Mouse (Mus musculus): Measurements from ENCODE around the gene Cdc42se2. TPM values are rescaled to one million over a fixed set of nuclear protein-coding genes. Genes with fewer than 3 reads are reported as not detected.
A peak's percentile ranks its signal among the peaks of the same experiment; 100 is the strongest.

Gene Cdc42se2
- total RNA-seq, 2 experiments from 2014 or later, result 15.6 to 18.8 TPM

DNA sequence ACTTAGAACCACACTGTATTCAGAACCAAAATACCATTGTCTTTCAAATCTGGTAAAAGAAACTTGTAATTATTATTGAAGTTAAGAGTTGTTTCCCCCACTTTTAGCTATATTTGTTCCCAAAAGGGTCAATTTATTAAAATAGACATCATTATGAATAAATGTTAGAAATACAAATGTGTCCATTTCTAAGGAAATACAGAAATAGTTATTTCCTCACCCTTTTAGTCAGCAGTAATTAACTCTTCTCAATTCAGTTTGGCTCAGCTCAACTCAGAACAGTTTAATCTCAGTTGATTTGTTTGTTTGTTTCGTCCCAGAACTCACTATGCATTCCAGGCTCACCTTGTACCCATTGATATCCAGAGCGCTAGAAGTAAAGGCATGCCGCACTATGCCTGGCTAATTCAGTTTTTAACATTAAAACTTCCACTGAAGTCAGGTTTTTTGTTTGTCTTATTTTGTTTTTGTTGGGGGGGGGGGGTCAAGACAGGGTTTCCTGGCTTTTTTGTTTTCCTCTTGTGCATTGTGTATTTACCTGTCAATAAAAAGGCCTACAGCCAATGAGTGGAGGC, 19.3 kb downstream of the Cdc42se2 start:
- no peak for DNase-seq
- intact Hi-C loops (cut with DNase I; ENCODE audit: low total_unique reads), result no loop called here

DNA sequence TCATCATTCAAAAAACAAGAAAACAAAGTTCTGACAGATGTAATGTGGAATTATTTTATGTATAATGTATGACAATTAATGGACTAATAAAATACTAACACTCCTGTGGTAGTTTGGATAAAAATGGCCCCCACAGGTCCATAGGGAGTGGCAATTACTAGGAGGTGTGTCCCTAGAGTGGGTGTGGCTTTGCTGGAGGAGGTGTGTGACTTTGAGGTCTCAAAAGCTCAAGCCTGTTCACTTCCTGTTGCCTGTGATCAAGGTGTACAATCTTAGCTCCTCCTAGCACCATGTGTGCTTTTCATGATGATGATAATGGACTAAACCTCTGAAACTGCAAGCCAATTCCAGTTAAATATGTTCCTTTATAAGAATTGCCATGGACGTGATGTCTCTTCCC, 22.7 kb downstream of the Cdc42se2 start:
- DNase-seq, result no peak
- intact Hi-C loops (cut with DNase I; ENCODE audit: low total_unique reads), result no loop called here

DNA sequence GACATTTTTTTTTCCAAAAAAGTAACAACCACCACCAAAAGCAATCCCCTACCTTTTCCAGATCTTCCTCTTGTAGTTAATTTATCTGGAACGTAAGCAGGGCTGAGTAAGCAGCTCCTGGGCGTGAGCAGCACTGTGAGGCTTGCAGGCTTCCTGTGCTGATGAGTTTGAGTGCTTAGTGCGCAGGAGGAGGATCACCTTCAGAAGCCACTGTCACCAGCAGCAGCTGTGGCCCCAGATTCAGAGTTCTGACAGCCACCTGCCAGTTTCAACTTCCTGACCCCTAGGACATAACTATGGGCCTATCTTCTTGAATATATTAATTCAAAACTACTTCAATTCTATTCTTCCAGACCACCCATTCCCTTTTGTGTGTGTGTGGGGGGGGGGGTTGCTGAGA, 23.4 kb downstream of the Cdc42se2 start:
- DNase-seq, result no peak
- intact Hi-C loops (cut with DNase I; ENCODE audit: low total_unique reads), result no loop called here

DNA sequence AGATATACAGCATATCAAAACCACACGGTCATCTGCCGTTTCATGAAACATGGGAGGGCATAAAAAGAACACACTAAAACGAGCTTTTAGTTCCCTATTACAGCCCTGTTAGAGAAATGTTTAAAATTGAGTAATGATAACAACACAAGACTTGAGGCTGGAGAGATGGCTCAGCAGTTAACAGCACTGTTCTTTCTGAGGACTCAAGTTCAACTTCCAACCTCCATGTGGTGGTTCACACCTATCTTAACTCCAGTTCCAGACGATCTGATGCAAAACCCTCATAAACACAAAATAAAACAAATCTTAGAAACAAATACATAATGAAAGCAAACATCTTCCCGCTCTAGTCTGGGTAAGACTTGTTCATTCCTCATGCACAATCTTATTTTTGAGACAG, 24.7 kb downstream of the Cdc42se2 start:
- DNase-seq, result no peak
- intact Hi-C loops (cut with DNase I; ENCODE audit: low total_unique reads), result no loop called here

DNA sequence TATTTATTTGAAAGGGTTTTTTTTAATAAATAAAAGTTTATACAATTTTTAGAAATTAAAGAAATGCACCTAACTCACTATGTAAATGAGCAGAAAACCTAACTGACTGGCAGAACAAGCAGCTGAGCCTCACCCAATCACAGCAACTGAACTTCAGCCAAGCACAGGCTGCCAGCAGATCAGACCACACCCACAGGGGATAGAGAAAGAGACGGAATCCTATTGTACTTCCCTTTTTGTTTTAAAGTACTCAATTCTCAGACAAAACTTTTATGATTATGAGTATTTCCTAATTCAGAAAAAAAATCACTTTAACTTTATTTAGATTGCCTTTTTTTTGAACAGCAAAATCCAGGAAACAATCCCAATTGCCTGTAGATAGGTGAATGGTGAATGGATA, 29.5 kb downstream of the Cdc42se2 start:
- peak; percentile 25 for DNase-seq
- intact Hi-C loops (cut with DNase I; ENCODE audit: low total_unique reads), result no loop called here

DNA sequence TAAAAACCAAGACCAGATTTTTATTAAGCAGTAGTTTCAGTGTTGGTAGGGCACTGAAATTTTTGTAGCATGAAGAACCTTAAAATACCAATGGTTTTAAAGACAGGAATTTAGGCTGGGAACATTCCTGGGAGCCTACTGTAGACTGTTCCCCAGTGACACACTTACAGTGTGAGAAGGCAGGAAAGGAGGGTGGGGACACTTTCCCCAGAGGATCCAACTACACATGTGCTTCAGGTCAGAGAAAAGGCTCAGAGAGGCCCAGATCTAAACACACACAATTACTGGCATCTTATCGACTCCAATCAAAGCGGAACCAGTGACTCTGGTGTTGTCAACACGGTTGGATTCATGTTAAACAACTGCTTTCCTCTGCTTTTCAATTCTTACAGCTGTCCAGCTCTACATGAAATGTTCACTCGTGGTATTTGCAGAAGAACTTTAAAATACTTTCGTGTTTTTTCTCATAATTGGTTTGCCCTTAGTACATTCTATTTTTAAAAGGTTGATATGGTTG, 32.3 kb downstream of the Cdc42se2 start:
- no peak for DNase-seq
- intact Hi-C loops (cut with DNase I; ENCODE audit: low total_unique reads), result no loop called here

DNA sequence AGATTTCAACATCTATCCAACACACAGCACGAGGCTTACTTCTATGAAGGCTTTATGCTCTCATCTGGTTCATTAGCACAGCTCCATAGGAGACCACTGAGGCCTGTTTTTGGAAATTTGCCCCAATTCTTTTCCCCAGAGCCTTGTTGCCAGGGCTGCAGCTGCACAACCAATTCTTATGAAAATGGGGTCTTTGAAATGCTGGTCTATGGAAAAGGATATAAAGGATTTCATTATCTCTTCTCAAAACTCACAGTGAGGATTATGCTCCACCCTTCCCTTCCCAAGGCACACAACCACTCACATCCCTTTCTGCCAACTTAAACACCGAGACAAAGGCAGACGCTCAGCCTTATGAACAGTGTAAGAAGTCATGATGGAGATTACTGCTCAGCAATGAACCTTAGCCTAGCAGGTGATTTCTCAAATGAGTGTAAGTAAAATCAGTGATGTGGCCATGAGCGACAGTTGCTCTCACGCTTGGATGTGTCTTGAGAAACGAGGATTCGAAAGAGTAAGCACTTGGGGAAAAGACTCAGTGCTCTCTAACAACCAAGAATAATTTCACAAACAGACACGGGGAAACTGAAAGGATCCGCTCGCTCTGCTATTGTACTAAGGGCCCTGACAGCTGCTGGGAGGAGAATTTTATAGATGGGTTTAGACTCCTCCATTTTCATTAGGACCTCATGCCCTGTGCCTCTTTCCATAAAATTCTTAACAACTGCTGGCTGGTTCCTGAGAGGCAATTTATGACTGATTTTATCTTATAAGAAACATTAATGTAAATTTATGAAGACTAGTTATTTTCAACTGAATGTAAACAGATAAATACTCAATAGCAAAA, 33.0 kb downstream of the Cdc42se2 start:
- intact Hi-C loops (cut with DNase I; ENCODE audit: low total_unique reads), result no loop called here
- no peak for DNase-seq

DNA sequence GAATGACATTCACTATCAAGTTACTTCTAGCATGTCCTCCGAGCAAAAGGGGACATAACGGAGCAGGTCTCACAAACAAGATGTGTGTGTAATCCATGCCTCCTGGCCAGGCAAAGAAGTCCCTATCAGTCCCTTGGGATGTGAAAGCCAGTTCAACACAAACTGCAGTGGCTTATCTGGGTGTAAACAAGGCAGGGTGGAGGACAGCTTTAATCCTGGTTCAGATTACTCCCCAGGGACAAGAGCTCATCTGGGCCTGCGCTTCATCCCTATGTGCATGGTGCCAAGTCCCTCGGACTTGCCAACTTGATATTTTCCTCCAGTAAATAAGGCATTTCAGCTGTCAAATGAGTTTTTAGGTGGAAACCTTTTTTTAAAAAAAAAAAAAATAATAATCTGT, 36.0 kb downstream of the Cdc42se2 start:
- intact Hi-C loops (cut with DNase I; ENCODE audit: low total_unique reads), result no loop called here
- DNase-seq, result peak; percentile 17

DNA sequence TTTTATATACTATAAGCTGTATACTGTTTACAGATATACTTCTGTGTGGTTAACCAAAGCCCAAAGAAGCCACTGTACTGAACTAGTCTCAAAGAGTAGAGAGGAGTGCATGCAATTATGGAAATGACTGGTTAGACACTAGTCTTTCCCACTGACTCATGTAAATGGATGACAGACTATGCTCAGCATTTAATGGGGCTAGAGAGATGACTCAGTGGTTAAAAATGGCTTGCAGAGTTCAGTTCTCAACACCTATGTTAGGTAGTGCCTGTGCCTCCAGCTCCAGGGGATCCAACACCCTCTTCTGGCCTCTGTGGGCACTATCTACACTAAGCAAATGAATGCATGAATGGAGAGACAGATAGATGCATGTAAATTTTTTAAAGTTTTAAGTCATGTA, 38.6 kb downstream of the Cdc42se2 start:
- DNase-seq, result no peak
- intact Hi-C loops (cut with DNase I; ENCODE audit: low total_unique reads), result no loop called here

DNA sequence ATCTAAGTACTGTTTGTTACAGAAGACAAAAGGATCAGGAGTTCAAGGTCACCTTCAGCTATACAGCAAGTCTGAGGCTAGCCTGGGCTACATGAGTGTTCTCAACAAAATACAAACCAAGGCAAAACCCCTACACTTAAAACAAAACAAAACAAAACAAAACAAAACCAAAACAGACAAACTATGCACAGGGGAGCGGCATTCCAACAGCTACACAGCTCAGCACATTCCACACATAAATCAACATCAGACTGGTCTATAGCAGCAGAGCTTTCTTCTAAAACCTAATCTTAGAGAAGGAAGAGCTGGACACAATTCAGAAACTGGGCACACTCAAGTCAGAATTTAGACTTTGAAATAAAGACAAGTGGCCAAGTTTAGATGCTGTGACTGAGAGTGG, 43.2 kb downstream of the Cdc42se2 start:
- intact Hi-C loops (cut with DNase I; ENCODE audit: low total_unique reads), result no loop called here
- DNase-seq, result no peak

DNA sequence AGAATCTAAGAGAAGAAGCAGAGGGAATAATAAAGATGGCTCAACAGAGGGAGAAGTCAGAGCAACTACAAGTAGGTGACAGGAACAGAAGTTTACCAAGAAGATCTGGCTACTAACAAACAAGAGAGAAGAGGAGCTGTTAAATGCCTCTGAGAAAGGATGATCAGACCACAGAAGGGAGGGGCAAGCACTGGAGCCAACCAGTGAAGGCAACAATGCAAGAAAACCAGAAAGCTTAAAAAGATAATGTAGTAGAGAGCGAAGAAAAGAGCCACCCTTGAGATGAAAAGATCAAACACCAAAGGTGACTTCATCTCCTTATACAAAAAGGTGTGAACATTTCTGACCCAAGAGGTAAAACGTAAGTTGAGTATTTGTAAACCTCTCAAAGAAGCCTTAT, 46.1 kb downstream of the Cdc42se2 start:
- no peak for DNase-seq
- intact Hi-C loops (cut with DNase I; ENCODE audit: low total_unique reads), result no loop called here

DNA sequence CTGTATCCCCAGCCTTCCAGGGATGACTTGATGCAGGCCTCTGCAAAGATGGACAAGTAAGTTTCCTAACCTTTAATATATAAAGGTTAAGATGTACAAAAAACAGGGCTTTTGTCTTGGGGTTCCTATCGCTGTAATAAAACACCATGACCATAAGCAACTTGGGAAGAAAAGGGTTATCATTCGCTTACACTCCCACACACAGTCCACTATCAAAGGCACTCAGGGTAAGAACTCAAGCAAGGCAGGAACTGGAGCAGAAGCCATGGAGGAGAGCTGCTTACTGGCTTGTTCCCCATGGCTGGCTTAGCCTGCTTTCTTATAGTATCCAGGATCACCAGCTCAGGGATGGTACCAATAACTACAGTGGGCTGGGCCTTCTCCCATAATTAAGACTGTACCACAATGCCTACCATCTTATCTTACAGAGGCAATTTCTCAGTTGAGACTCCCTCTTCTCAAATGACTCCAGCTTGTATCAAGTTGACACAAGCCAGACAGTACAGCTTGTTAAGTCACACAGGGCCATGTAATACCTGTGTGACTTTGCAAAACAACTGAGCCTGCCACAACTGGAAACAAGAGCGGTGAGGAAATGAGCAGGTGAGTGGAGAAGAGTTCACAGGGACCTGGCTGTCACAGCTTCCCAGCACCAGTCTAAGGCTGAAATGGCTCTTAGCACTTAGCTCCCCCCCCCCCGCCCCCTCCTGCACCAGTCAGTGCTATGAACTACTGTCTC, 48.3 kb downstream of the Cdc42se2 start:
- intact Hi-C loops (cut with DNase I; ENCODE audit: low total_unique reads), result no loop called here
- DNase-seq, result no peak

DNA sequence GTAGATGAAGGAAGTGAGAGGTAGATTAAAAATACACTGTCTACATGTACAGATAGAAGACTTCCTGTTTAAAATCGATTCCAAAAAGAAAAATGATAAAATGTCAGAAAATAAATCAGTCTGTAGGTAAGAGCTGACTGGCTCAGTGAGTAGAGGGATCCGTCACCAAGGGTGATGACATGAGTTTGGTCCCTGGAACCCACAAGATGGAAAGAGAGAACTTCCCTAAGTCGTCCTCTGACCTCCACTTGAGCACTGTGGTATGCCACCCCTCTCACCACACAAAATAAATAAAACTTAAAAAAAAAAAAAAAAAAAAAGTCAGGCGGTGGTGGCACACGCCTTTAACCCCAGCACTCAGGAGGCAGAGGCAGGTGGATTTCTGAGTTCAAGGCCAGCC, 50.6 kb downstream of the Cdc42se2 start:
- intact Hi-C loops (cut with DNase I; ENCODE audit: low total_unique reads), result no loop called here
- no peak for DNase-seq

DNA sequence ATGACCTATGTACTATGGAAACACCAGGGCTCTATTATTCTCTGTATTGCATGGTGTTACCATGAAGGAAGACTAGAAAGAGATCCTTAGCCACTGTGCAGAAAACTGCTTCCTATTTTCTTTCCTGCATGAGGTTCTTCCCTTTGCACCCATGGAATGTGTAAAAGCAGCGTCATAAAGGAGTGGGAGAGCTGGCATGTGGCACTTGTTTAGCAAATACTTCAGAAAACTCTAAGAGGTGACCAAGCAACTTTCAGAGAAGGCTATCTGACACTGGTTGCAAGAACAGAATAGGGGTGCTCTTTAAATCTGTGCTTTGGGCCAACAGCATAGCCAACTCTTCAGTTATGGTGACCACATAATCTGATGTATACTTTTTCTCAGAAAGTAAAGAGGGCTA, 52.4 kb downstream of the Cdc42se2 start:
- no peak for DNase-seq
- intact Hi-C loops (cut with DNase I; ENCODE audit: low total_unique reads), result no loop called here

DNA sequence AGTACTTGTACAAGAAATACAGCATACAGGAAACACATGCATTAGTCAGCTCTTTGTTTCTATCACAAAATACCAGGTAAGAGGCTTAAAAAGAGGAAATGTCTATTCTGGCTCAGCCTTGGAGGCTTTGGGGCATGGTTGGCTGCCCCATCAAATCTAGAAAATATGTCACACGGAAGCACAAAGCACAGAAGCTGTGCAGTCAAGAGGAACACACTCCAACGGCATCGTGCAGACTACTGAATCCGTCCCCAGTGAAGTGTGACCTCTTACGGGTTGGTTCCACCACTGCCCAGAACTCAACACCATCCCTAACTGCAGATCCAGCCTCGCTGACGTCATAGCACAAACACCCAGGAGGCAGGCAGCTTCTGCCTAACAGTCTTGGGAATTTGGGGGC, 53.9 kb downstream of the Cdc42se2 start:
- no peak for DNase-seq
- intact Hi-C loops (cut with DNase I; ENCODE audit: low total_unique reads), result no loop called here

DNA sequence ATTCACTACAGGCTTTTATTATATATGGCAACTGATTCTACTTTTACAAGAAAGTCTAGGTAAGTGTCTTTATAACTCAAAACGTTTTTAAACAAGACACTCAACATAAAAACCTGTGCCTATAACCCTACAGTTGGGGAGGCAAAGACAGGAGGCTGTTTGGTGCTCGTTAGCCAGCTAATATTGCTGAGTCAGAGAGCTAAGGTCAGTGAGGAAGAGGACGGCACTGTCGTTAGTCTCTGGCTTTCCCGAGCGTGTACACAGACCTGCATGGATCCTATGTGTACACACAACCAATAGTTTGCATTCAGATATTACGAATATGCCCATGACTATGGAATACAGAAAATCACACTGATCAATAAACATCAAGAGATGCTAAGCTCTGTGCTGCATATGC, 56.1 kb downstream of the Cdc42se2 start:
- intact Hi-C loops (cut with DNase I; ENCODE audit: low total_unique reads), result no loop called here
- no peak for DNase-seq

DNA sequence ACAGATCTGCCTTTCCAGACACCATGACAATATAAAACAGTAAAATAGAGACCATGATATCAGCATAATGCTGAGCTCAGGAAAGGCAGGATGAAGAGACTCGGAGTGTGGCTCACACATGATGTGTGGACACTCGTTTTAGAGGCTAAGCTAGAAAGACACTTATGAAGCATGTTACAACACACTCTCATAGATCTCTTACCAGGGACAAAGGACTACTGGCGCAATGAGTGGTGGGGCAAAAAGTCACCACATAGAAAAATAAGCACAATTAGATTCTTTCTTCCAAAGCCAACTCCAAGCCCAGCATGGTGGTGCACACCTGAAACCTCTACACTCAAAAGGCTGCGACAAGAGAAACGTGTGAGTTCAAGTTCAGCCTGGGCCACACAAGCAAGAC, 56.5 kb downstream of the Cdc42se2 start:
- intact Hi-C loops (cut with DNase I; ENCODE audit: low total_unique reads), result no loop called here
- no peak for DNase-seq

DNA sequence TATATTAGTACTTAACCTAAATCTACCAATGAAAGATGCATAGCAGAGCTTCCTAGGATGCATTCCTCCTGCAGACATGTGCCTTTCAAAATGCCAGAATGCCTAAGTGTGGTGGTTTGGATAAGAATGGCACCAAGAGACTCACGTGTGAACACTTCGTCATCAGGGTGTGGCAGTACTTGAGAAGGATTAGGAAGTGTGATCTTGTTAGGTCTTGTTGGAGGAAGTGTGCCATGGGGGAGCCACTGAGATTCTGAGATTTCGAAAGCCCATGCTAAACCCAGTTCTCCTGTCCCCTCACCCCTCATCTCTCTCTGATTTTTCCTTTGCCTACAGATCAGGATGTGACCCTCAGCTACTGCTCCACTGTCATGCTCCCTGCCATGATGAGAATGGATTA, 58.2 kb downstream of the Cdc42se2 start:
- intact Hi-C loops (cut with DNase I; ENCODE audit: low total_unique reads), result no loop called here
- DNase-seq, result no peak

DNA sequence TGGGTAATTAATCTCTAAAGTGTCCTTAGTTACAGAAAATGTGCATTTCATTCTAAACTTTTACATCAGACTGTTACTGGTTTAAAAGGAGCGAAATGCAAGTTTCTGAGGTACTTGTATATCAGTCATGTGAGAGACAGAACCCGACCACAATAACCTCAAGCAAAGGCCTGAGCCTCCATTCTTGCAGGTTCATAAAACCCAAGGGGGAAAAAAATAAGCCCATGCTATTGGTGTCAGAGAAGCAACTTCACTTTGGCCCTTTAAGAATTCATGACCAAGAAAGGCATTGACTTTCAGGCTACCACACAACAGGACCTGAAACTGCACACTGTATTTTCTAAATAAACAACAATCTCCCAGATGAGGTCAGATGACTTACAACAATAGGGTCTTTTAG, 59.1 kb downstream of the Cdc42se2 start:
- no peak for DNase-seq
- intact Hi-C loops (cut with DNase I; ENCODE audit: low total_unique reads), result no loop called here

DNA sequence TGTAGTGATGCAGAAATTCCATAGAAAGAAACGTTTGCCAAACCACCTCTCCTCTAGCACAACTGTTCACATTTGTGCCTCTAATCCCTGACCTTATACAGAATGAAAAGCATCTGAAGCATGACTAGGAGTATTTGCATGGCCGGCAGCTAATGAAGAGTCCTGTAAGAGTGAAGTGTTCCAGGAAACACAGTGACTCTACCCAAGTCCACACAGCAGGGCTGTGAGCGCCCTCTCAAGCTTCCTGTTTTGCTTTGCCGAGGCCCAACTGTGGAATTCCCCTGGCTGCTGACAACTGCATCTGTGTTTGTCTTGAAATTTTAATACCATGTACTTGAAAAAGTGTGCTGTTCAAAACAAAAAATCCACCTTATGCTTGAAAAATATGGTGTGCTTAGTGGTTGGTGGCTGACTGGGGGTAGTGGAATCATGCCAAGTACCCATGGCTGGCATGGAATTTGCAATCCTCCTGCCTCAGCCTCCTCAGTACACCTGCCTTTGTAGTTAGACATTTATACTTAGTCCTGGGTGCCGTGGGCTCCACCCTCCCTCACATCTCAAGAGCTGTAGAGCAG, 60.1 kb downstream of the Cdc42se2 start:
- intact Hi-C loops (cut with DNase I; ENCODE audit: low total_unique reads), result no loop called here
- no peak for DNase-seq

All from gastrocnemius, postnatal 14 days (tissue).